Mouse (Mus musculus): ENCODE results near the gene Atp6v1c2. TPM values are rescaled to one million over a fixed set of nuclear protein-coding genes. Genes with fewer than 3 reads are reported as not detected.
A peak's percentile ranks its signal among the peaks of the same experiment; 100 is the strongest.

Gene Atp6v1c2
- polyA plus RNA-seq, 1 experiment from 2014 or later, result 8.7 TPM

Small RNAs within 50 kb of the gene (microRNA-seq; reads per million reads assigned to microRNA genes)
- 10.9 reads per million, percentile 30 among the genes with 10 or more reads in this experiment for gene Mir3066 (ENCODE audit: borderline number of aligned reads)

Other genes starting within 250 kb of the Atp6v1c2 start
- 0.92 and 0.94 TPM in 2 replicates for gene Kcnf1, start 152.5 kb downstream of the Atp6v1c2 start, polyA plus RNA-seq (2015; fragmentation: Nextera tagmentation; extraction: Ambion mirVana)
- 562 and 594 TPM in 2 replicates for gene Pdia6, start 62.8 kb downstream of the Atp6v1c2 start, polyA plus RNA-seq (2015; fragmentation: Nextera tagmentation; extraction: Ambion mirVana)
- 19.8 and 20.8 TPM in 2 replicates for gene Nol10, start 19.1 kb upstream of the Atp6v1c2 start, polyA plus RNA-seq (2015; fragmentation: Nextera tagmentation; extraction: Ambion mirVana)
- gene Odc1, start 215.4 kb upstream of the Atp6v1c2 start, polyA plus RNA-seq (2015; fragmentation: Nextera tagmentation; extraction: Ambion mirVana), result 166 and 170 TPM in 2 replicates

All from embryonic facial prominence, embryonic 15.5 days (tissue).